Mouse (Mus musculus) ES-E14 (cell line): ENCODE results near the gene Taar4. TPM values are rescaled to one million over a fixed set of nuclear protein-coding genes. Genes with fewer than 3 reads are reported as not detected.

ENCODE experiments used
- DNase-seq: peaks from one replicate; pipeline ENCODE4 v3.0.0-alpha.2; 2013; ENCODE audit warnings: low read depth, low spot score
- H3K27ac ChIP-seq: 2 replicates; pipeline ENCODE4 v1.5.1; 2012; ENCODE audit warnings: low read depth, mild to moderate bottlenecking, low read length, moderate library complexity, mixed read lengths; ENCODE audit not compliant: poor library complexity, insufficient read depth, severe bottlenecking
- H3K36me3 ChIP-seq: 2 replicates; pipeline ENCODE4 v1.6.1; 2012; ENCODE audit warnings: mild to moderate bottlenecking, low read length, moderate library complexity, mixed read lengths; ENCODE audit not compliant: control insufficient read depth, poor library complexity, insufficient read depth, severe bottlenecking
- H3K4me1 ChIP-seq, 2 experiments: fragments of 150-350 bp in 1 of 2; sonication (generic) in 1 of 2; 2 replicates each; pipeline ENCODE4 v1.6.1; 2012; ENCODE audit warnings: low read length in 2 of 2, mild to moderate bottlenecking in 1 of 2, mixed read lengths in 1 of 2; ENCODE audit not compliant: control insufficient read depth in 2 of 2, insufficient read depth in 2 of 2, poor library complexity in 1 of 2
- H3K4me3 ChIP-seq, 2 experiments: fragments of 150-350 bp in 1 of 2; sonication (generic) in 1 of 2; 2 replicates each; pipeline ENCODE4 v1.5.1; 2012; ENCODE audit warnings: low read length in 2 of 2, low read depth in 1 of 2, mild to moderate bottlenecking in 1 of 2, mixed read lengths in 1 of 2; ENCODE audit not compliant: insufficient read depth in 1 of 2, poor library complexity in 1 of 2, severe bottlenecking in 1 of 2
- H3K9ac ChIP-seq: 2 replicates; pipeline ENCODE4 v1.6.1; 2012; ENCODE audit warnings: low read depth, mild to moderate bottlenecking, low read length, mixed read lengths; ENCODE audit not compliant: poor library complexity, insufficient read depth, severe bottlenecking
- H3K9me3 ChIP-seq: fragments of 150-350 bp; sonication (generic); 2 replicates; pipeline ENCODE4 v1.6.1; 2012; ENCODE audit warnings: low read depth, mild to moderate bottlenecking, low read length; ENCODE audit not compliant: control insufficient read depth, insufficient read depth
- CHD2 ChIP-seq: IDR thresholded peaks from 2 replicates; pipeline ENCODE4 v1.6.1; 2014; ENCODE audit warnings: mild to moderate bottlenecking, low read depth, low read length, inconsistent platforms
- HCFC1 ChIP-seq: IDR thresholded peaks from 2 replicates; pipeline ENCODE4 v1.6.1; 2012; ENCODE audit warnings: low read length, inconsistent platforms, borderline replicate concordance; ENCODE audit not compliant: insufficient read depth
- MAFK ChIP-seq: IDR thresholded peaks from 2 replicates; pipeline ENCODE4 v1.6.1; 2014; ENCODE audit warnings: mild to moderate bottlenecking, low read depth, low read length, inconsistent platforms; ENCODE audit not compliant: insufficient read depth
- ZC3H11A ChIP-seq: IDR thresholded peaks from 2 replicates; pipeline ENCODE4 v1.6.1; 2012; ENCODE audit warnings: low read depth, mild to moderate bottlenecking, inconsistent platforms, low read length, borderline replicate concordance
- ZNF384 ChIP-seq: IDR thresholded peaks from 2 replicates; pipeline ENCODE4 v1.6.1; 2012; ENCODE audit warnings: low read depth, low read length, inconsistent platforms
- in situ Hi-C, 2 experiments: fragments of 600-800 bp; cut with MboI; formaldehyde crosslinking; loops; one replicate each; pipeline ENCODE4 v1.15.1; 2025; ENCODE audit warnings: low sequenced_read_pairs in 2 of 2, inconsistent platforms in 1 of 2; ENCODE audit not compliant: unreplicated experiment in 2 of 2
- total RNA-seq: library from RNA; depleted of rRNA; stranded (reverse); fragments of 300-350 nt; gene quantifications from 2 replicates; pipeline ENCODE4 v1.2.3, GENCODE M21; 2012

Taar4 gene
- total RNA-seq, 1 experiment: not detected

DNA sequence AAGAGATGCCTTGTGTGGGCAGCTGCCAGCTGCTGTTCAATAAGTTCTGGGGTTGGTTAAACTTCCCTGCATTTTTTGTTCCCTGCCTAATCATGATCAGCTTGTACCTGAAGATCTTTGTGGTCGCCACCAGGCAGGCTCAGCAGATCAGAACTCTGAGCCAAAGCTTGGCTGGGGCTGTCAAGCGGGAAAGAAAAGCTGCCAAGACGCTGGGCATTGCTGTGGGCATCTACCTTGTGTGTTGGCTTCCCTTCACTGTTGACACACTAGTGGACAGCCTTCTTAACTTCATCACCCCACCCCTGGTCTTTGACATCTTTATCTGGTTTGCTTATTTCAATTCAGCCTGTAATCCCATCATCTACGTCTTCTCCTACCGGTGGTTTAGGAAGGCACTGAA is 11.0 kb downstream of the Taar4 start:
- no peak overlapping the region for H3K9ac ChIP-seq
- no peak for DNase-seq
- TF ChIP-seq ZC3H11A (no peak), CHD2 (no peak), HCFC1 (no peak), ZNF384 (no peak), MAFK (no peak)
- H3K9me3 ChIP-seq: no peaks in the 10 kb centered on the region
- no peak overlapping the region for H3K4me3 ChIP-seq
- H3K4me1 ChIP-seq: 0 out of 4 replicates have a peak, but pooled peaks cover 0 to 2% of the 10 kb centered on the region in 2 experiments
- H3K27ac ChIP-seq: no peak overlapping the region
- in situ Hi-C loops: loop anchor here in 1 of 2 experiments (25.0 kb wide), 1 partner anchor 641 kb away; no protein-coding TSS in a partner anchor
- H3K36me3 ChIP-seq: no peaks in the 10 kb centered on the region

DNA sequence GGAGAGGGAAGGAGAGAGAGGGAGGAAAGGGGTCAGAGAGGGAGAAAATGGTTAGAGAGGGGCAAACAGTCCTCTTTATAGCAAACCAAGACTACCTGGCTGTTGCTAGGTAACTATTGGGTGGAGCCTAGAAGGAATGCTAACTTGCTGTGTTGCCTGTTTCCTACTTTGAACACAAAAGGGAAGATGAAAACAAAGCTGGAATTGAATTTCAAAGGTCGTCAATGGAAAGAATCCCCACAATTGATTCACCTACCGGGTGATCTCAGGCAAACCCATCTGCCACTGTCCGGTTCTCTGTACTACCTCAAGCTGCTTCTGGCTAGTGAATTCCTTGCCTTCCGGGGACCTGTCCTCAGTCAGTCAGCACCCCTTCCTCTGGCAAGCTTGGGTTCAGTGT is 17.7 kb downstream of the Taar4 start:
- in situ Hi-C loops: no loop called here
- H3K4me3 ChIP-seq: no peak overlapping the region
- no peak overlapping the region for H3K9ac ChIP-seq
- H3K27ac ChIP-seq: no peak overlapping the region
- no peak for TF ChIP-seq HCFC1
- no peak for TF ChIP-seq ZNF384
- TF ChIP-seq CHD2: no peak
- TF ChIP-seq MAFK: no peak
- TF ChIP-seq ZC3H11A: no peak
- peaks cover 2 to 4% of the 10 kb centered on the region in 2 experiments for H3K4me1 ChIP-seq
- peak; percentile 62 for DNase-seq
- H3K36me3 ChIP-seq: no peaks in the 10 kb centered on the region
- H3K9me3 ChIP-seq: no peaks in the 10 kb centered on the region

DNA sequence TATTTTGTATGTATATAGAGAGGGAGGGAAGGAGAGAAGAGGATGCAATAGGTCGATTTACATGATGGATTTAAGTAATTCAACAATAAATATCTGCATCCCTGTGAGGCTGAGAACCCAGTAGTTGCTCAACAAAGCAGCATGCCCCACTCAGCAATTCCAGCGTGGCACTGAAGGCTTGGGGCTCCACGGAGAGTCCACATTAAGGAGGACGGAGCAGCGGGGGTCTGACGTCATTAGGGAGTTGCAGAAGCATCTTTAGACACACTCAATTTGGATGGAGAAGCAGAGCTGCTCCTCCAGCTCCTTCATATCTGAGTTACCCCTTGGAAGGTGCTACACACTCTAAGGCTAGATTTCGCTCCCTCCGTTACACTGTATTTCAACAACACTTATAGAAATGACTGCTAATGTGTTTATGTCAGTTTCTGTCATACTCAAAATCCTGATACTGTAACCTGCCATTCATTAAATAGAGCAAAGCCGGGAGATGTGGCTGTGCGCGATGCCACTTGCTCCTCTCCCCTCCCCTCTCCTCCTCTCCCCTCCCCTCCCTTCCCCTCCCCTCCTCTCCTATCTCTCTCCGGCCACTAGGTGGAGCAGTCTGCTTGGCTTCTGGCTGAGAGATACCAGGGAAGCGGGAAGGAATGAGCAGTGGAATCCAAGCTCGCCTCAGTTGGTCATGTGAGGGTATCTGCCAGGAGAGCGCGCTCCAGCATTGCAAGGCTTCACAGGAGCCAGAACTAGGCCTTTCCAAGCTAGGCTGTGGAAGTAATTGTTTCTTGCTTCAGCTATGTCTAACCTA is 18.8 kb downstream of the Taar4 start:
- Histone ChIP-seq H3K9ac (no peak overlapping the region), H3K36me3 (no peaks in the 10 kb centered on the region), H3K4me3 (no peak overlapping the region), H3K4me1 (peaks cover 2 to 4% of the 10 kb centered on the region in 2 experiments), H3K9me3 (no peaks in the 10 kb centered on the region), H3K27ac (no peak overlapping the region)
- DNase-seq: peak; percentile 91
- no peak for TF ChIP-seq MAFK
- TF ChIP-seq ZNF384: no peak
- peak; percentile 90 for TF ChIP-seq ZC3H11A
- in situ Hi-C loops: no loop called here

DNA sequence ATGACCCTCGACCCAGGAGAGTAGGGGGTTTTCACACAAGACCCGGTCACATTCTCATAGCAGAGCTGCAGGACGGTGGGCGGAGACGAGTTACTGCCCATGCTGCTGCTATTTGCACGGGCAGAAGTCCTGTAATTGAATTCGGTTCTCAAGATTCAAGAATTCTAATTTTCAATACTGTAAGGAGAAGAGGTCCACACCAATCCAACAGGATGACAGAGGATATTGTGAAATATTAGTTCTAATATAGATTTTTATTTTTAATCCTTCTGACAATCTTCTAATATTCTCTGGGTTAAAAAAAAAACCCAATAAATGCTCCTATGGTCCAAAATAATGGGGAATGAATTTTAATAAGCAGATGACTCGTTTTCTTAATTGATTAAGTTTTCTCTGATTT is 25.3 kb downstream of the Taar4 start, which contains the start of gene Taar6:
Taar6 (minus strand) TSS at position 101 of the 400 bp plus-strand sequence.
- in situ Hi-C loops: no loop called here
- Histone ChIP-seq H3K4me3 (no peak within 1 kb of the TSS), H3K9me3 (no peaks in the 10 kb centered on the region)

More for the DNA sequence above, 25.3 kb downstream of the Taar4 start, which contains the start of gene Taar6:
- H3K4me1 ChIP-seq: no peaks in the 10 kb centered on the region
- TF ChIP-seq ZNF384: no peak
- no peak for TF ChIP-seq HCFC1
- TF ChIP-seq CHD2: no peak
- TF ChIP-seq ZC3H11A: no peak
- no peak for TF ChIP-seq MAFK
- no peak within 1 kb of the TSS for H3K27ac ChIP-seq
- H3K9ac ChIP-seq: no peak within 1 kb of the TSS
- no peaks in the 10 kb centered on the region for H3K36me3 ChIP-seq
- DNase-seq: no peak
